ENCODE assay signal across 26 mouse cellular contexts in genomic region chr19:10767631-10768030, GRCm38 (mm10). TPM values are rescaled to one million over a fixed set of nuclear protein-coding genes. Genes with fewer than 3 reads are reported as not detected.
DNase-seq lines count a peak whose midpoint lies in the region; ATAC-seq lines count a peak whose summit lies in the region.
"Had no signal": no experiment of that assay in that cellular context is flagged by ENCODE, and none has a peak within 500 bp of the region (broad histone marks: within the 10 kb centered on the region; RNA-seq: fewer than 3 reads in every experiment).

No protein-coding gene starts in this region.

- no peak overlapping the region for H3K9ac ChIP-seq in heart, embryonic 11.5 days (ENCODE audit: low read depth, low read length)
- H3K9ac ChIP-seq: embryonic facial prominence, embryonic 12.5 days; forebrain, embryonic 12.5 days; limb, embryonic 13.5 days; liver, embryonic 12.5 days had no signal

- DNase-seq in left cerebral cortex, postnatal 4 days = peak; percentile 72
- DNase-seq in left cerebral cortex, adult 8-10 months (ENCODE audit: low spot score in 2 of 2) = no peak
- peak; percentile 8 for DNase-seq in CD4-positive helper T cell, adult 2 months (ENCODE audit: low read depth, low spot score)
- peak; percentile 88 for DNase-seq in cerebellum, adult 9-10 months
- DNase-seq in spleen, postnatal 14 days (ENCODE audit: low spot score in 2 of 2) = no peak
- no peak for DNase-seq in heart, postnatal 4 days
- DNase-seq: adrenal gland, postnatal 10 days; B cell, adult 2 months; kidney, adult 18-20 months; lung, adult 18-20 months; lung, postnatal 10 days; right cerebral cortex, postnatal 14 days; spleen, adult 18-20 months; thymus, postnatal 14 days had no signal

- H3K36me3 ChIP-seq in heart, embryonic 11.5 days (ENCODE audit: control insufficient read depth, insufficient read depth, low read length) = no peaks in the 10 kb centered on the region
- H3K36me3 ChIP-seq: embryonic facial prominence, embryonic 12.5 days; forebrain, embryonic 12.5 days; heart, embryonic 10.5 days; limb, embryonic 13.5 days; liver, embryonic 12.5 days; midbrain, embryonic 10.5 days had no signal

- 77% methylated on average over 10 of the region's 10 CpGs for WGBS in heart, embryonic 11.5 days (ENCODE audit: insufficient replicate concordance)

- H3K27ac ChIP-seq in heart, embryonic 11.5 days (ENCODE audit: low read depth, low read length) = no peak overlapping the region
- H3K27ac ChIP-seq: embryonic facial prominence, embryonic 12.5 days; forebrain, embryonic 12.5 days; heart, embryonic 10.5 days; limb, embryonic 13.5 days; liver, embryonic 12.5 days; midbrain, embryonic 10.5 days had no signal

- H3K4me2 ChIP-seq in heart, embryonic 11.5 days = no peak overlapping the region
- H3K4me2 ChIP-seq: embryonic facial prominence, embryonic 12.5 days; forebrain, embryonic 12.5 days; limb, embryonic 13.5 days; liver, embryonic 12.5 days had no signal

- H3K9me3 ChIP-seq in heart, embryonic 11.5 days (replicated peaks; ENCODE audit: control insufficient read depth, low read length) = no peaks in the 10 kb centered on the region
- H3K9me3 ChIP-seq: embryonic facial prominence, embryonic 12.5 days; forebrain, embryonic 12.5 days; heart, embryonic 10.5 days; limb, embryonic 13.5 days; liver, embryonic 12.5 days; midbrain, embryonic 10.5 days had no signal

- intact Hi-C loops in left cerebral cortex, postnatal 4 days (cut with DNase I) = no loop called here

- H3K4me1 ChIP-seq in heart, embryonic 11.5 days (ENCODE audit: control insufficient read depth, insufficient read depth, low read length) = peaks cover 9% of the 10 kb centered on the region; the same call in 1 of the 2 replicates
- H3K4me1 ChIP-seq: embryonic facial prominence, embryonic 12.5 days; forebrain, embryonic 12.5 days; limb, embryonic 13.5 days; liver, embryonic 12.5 days had no signal

- no peaks in the 10 kb centered on the region for H3K27me3 ChIP-seq in heart, embryonic 11.5 days (ENCODE audit: control insufficient read depth, insufficient read depth, low read length)
- H3K27me3 ChIP-seq: embryonic facial prominence, embryonic 12.5 days; forebrain, embryonic 12.5 days; limb, embryonic 13.5 days; liver, embryonic 12.5 days had no signal

- ATAC-seq in cerebellum, adult (ENCODE audit: insufficient number of reproducible peaks, low FRiP score, low TSS enrichment) = peak; percentile 74
- no peak for ATAC-seq in heart, embryonic 11.5 days (replicated peaks; ENCODE audit: insufficient number of reproducible peaks, low FRiP score, low TSS enrichment)
- ATAC-seq: inflammation-experienced regulatory T-cells, adult 6 months; liver, embryonic 12.5 days had no signal

- H3K4me3 ChIP-seq in heart, embryonic 11.5 days (ENCODE audit: low read depth, low read length) = no peak overlapping the region
- H3K4me3 ChIP-seq: embryonic facial prominence, embryonic 12.5 days; forebrain, embryonic 12.5 days; heart, embryonic 10.5 days; limb, embryonic 13.5 days; liver, embryonic 12.5 days; midbrain, embryonic 10.5 days; myocyte had no signal

RNA-seq across cellular contexts. Expression of gene Cd5, which starts 28.8 kb away (rescaled TPM):
- not detected for total RNA-seq in left cerebral cortex, postnatal 4 days (2021)
- total RNA-seq in left cerebral cortex, adult 8-10 months (2022) = under 1 TPM; 0.13 to 0.51 (median 0.43) TPM
- under 1 TPM; 0.34 to 0.95 TPM for total RNA-seq in heart, postnatal 4 days (2021)
- polyA plus RNA-seq in heart, embryonic 11.5 days (2014; fragmentation: Nextera tagmentation; extraction: Ambion mirVana) = 0.39 and 0.72 TPM in 2 replicates
- total RNA-seq: gastrocnemius, adult 18-20 months had no signal
- polyA plus RNA-seq: forebrain, embryonic 12.5 days; hindbrain, embryonic 11.5 days; liver, embryonic 12.5 days; midbrain, embryonic 10.5 days; myocyte had no signal

Comparison
In these comparisons a context has a peak if more than half of its experiments do, and no peak if none do; other contexts are left out.
1. DNase-seq: peak in left cerebral cortex, postnatal 4 days (single experiment), CD4-positive helper T cell, adult 2 months (single experiment) and cerebellum, adult 9-10 months (single experiment); none in left cerebral cortex, adult 8-10 months (0 of 2), spleen, postnatal 14 days (0 of 2) and heart, postnatal 4 days (single experiment).